Mouse (Mus musculus) small intestine, adult 2 months (tissue): Measurements from ENCODE around the gene Padi2.

Experiments
- CTCF ChIP-seq: fragments of 200-500 bp; IDR thresholded peaks from 2 replicates; pipeline ENCODE4 v1.5.1; 2012; ENCODE audit warnings: low read depth, mild to moderate bottlenecking, control low read depth, inconsistent platforms, low read length, moderate library complexity, mixed read lengths; ENCODE audit not compliant: insufficient replicate concordance, insufficient read length; ENCODE audit errors: extremely low read depth
- POLR2A ChIP-seq: fragments of 200-500 bp; IDR thresholded peaks from 2 replicates; pipeline ENCODE4 v1.6.1; 2012; ENCODE audit warnings: low read depth, mild to moderate bottlenecking, control low read depth, inconsistent platforms, low read length, moderate library complexity

GRCm38 (mm10) chr4:140872686-140872992 is 33.5 kb upstream of the Padi2 start:
- no peak for TF ChIP-seq POLR2A
- TF ChIP-seq CTCF = no peak
